Mouse (Mus musculus) heart, adult 2 months (tissue): Measurements from ENCODE around the gene Rsrc1. TPM values are rescaled to one million over a fixed set of nuclear protein-coding genes. Genes with fewer than 3 reads are reported as not detected.

Experiments used
- DNase-seq, 2 experiments: peaks; one replicate each; pipeline ENCODE4 v3.0.0; 2021
- H3K27ac ChIP-seq: fragments of 200-600 bp; 2 replicates; pipeline ENCODE4 v1.8.1; 2022
- H3K27me3 ChIP-seq: fragments of 200-500 bp; 2 replicates; pipeline ENCODE4 v1.6.1; 2012; ENCODE audit warnings: mild to moderate bottlenecking, low read length, inconsistent platforms, mixed read lengths; ENCODE audit not compliant: control insufficient read depth, insufficient read depth
- H3K36me3 ChIP-seq: fragments of 200-500 bp; 2 replicates; pipeline ENCODE4 v1.6.1; 2012; ENCODE audit warnings: low read length, inconsistent platforms; ENCODE audit not compliant: control insufficient read depth, insufficient read depth
- H3K4me1 ChIP-seq: fragments of 200-500 bp; 2 replicates; pipeline ENCODE4 v1.6.1; 2011; ENCODE audit warnings: low read length; ENCODE audit not compliant: control insufficient read depth, insufficient read depth
- H3K4me3 ChIP-seq: fragments of 200-600 bp; 2 replicates; pipeline ENCODE4 v1.8.1; 2022
- H3K79me2 ChIP-seq: fragments of 200-500 bp; replicated peaks from 2 replicates; pipeline ENCODE4 v1.6.1; 2012; ENCODE audit warnings: mild to moderate bottlenecking, inconsistent platforms, low read length, moderate library complexity, mixed read lengths; ENCODE audit not compliant: control insufficient read depth, insufficient read depth
- H3K9ac ChIP-seq: fragments of 200-500 bp; 2 replicates; pipeline ENCODE4 v1.6.1; 2012; ENCODE audit warnings: low read depth, mild to moderate bottlenecking, control low read depth, inconsistent platforms, low read length, mixed read lengths
- CTCF ChIP-seq: fragments of 200-600 bp; IDR thresholded peaks from 2 replicates; pipeline ENCODE4 v1.8.1; 2022; ENCODE audit warnings: antibody characterized with exemption, mild to moderate bottlenecking, moderate library complexity
- EP300 ChIP-seq: fragments of 200-500 bp; IDR thresholded peaks from 2 replicates; pipeline ENCODE4 v1.6.1; 2011; ENCODE audit warnings: low read depth, low read length, control low read depth; ENCODE audit not compliant: insufficient read depth
- POLR2A ChIP-seq: fragments of 200-500 bp; IDR thresholded peaks from 2 replicates; pipeline ENCODE4 v1.6.1; 2011; ENCODE audit warnings: mild to moderate bottlenecking, low read depth, low read length, control low read depth; ENCODE audit not compliant: insufficient read depth
- WGBS: fragments of 180-500 bp; shearing (Covaris S2); methylation state at CpG from one replicate; pipeline ENCODE4 v1.1.7; 2018; 5-methylcytosine and 5-hydroxymethylcytosine counted together
- intact Hi-C: fragments of 180-260 bp; cut with DNase I; formaldehyde crosslinking; loops from one replicate; pipeline ENCODE4 v1.15.1; 2025
- long read RNA-seq: library from polyadenylated mRNA; stranded (forward); transcript quantifications from one replicate; pipeline ENCODE4 v2.0.0, GENCODE M21; 2021
- polyA plus RNA-seq: library from polyadenylated mRNA; depleted of rRNA; stranded (reverse); fragments of >200 nt; gene quantifications from 2 replicates; pipeline ENCODE4 v1.2.3, GENCODE M21; 2012; rRNA removed
- total RNA-seq, 2 experiments: library from RNA; stranded (reverse); gene quantifications; 2 replicates each; pipeline ENCODE4 v1.2.3; 2021

The Rsrc1 gene
- 10 to 100 TPM; 10.6 to 11.0 TPM for total RNA-seq
- 2.4 and 4.0 TPM in 2 replicates for polyA plus RNA-seq
- long read RNA-seq, transcript Rsrc1-203 (10 exons, 3,224 nt), result major isoform, 10 of 19 reads
- long read RNA-seq, partial matches to known transcripts, result 1 of 19 reads
- long read RNA-seq, other reads (novel, unspliced or antisense), result 5 of 19 reads

DNA sequence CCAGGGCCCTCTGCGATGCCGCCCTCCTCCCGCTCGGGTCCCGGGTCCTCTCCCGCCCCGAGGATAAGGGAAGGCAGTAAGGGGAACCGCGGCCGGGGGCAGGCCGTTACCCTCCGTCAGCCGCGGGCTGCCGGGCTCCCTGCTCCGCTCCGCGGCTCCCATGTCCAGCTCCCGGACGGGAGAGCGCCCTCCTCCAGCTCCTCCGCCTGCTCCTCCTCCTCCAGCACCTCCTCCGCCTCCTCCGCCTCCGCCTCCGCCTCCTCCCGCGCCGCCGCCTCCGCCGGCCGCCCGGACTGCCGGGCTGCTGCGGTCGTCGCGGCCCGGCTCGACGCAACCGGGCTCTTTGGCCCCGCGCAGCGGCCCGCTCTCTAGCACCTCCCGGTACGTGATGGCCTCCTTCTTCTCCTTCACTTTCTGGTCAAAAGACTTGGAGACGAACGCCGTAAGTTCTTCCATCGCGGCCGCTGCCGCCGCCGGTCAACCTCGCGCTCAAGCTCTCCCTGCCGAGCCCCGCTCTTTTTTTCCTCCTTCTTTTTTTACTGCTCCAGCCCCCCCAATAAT is at the start of gene Rsrc1:
Gene Rsrc1, plus strand, starts transcription at position 290 of the 561 bp plus-strand sequence.
- Histone ChIP-seq H3K79me2 (no peaks in the 10 kb centered on the region), H3K9ac (peak within 1 kb of the TSS; percentile 47), H3K27ac (no peak within 1 kb of the TSS), H3K36me3 (no peaks in the 10 kb centered on the region), H3K27me3 (peaks cover 25% of the 10 kb centered on the region), H3K4me3 (peak within 1 kb of the TSS; percentile 29), H3K4me1 (peaks cover 2% of the 10 kb centered on the region)
- WGBS, result 1% methylated on average over 61 of the region's 62 CpGs
- intact Hi-C loops, result loop anchor here (10.0 kb wide), 2 partner anchors 454 to 1456 kb away; partner anchors contain the start of genes Gfm1 and Tiparp
- DNase-seq, result peak; percentile 79 to 81
- no peak for TF ChIP-seq EP300

DNA sequence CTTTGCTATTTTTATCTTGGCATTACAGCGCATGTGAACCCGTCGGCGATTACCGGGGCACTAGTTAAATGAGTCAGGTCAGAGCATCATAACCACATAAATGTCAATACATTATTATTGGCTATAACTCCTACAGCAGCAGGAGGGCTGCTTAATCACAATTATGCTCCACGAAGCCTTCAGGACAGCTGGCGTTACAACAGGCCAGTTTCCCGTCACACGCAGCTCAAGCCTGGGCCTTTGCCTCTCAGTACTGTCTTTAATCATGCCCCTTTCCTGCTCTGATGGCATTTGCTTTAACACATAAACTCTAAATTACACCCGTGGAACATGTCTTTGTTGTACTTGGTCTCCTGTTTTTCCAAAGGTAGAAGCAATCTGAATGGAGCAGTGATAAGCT is 41.5 kb upstream of the Rsrc1 start:
- Histone ChIP-seq H3K27me3 (no peaks in the 10 kb centered on the region), H3K4me1 (no peaks in the 10 kb centered on the region), H3K79me2 (no peaks in the 10 kb centered on the region), H3K9ac (no peak overlapping the region), H3K4me3 (no peak overlapping the region), H3K36me3 (no peaks in the 10 kb centered on the region), H3K27ac (no peak overlapping the region)
- 74% methylated on average over 10 of the region's 10 CpGs for WGBS
- TF ChIP-seq CTCF (no peak), EP300 (no peak), POLR2A (no peak)
- DNase-seq, result no peak
- intact Hi-C loops, result no loop called here

DNA sequence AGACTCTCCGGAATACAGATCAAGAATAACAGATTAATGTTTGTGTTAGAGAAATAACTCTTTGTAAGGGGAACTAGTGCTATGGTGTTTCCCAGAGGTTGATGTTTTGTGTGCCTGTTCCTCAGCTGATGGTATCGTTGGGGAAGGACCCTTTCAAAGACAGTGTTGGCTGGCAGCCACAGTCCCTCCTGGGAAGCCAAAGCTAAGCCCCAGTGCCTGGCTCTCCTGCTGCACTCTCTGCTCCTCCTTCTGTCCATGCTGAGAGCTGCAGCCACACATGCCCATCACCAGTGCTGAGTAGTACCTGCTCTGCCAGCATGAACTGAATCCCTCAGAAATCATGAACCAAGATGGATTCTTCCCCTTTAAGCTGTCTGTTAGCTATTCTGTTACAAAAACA is 26.1 kb upstream of the Rsrc1 start:
- H3K36me3 ChIP-seq, result no peaks in the 10 kb centered on the region
- no peak overlapping the region for H3K4me3 ChIP-seq
- intact Hi-C loops, result no loop called here
- H3K27me3 ChIP-seq, result no peaks in the 10 kb centered on the region; the same call in 1 of the 2 replicates
- H3K4me1 ChIP-seq, result no peaks in the 10 kb centered on the region
- DNase-seq, result no peak
- H3K79me2 ChIP-seq, result no peaks in the 10 kb centered on the region
- no peak overlapping the region for H3K27ac ChIP-seq
- no peak overlapping the region for H3K9ac ChIP-seq
- TF ChIP-seq POLR2A (no peak), CTCF (no peak), EP300 (no peak)
- WGBS, result 59% methylated on average over 2 of the region's 2 CpGs

DNA sequence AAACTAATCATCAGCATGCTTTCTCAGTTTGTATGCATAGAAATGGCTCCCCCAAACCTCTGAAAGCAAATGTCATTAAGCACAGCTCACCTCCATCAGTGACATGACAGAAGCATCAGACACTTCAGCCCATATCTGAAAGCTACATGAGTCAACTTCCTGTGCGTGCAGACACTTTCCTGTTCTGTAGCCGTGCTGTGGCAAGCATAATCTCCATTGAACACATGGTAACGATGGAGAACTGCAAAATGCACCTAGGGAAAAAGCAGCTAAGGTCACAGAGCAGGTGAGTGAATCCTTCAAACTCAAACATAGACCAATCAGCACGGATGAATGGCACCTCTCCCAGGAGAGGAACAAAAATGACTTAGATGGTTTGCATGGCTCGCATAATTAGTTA is 21.2 kb upstream of the Rsrc1 start:
- no peaks in the 10 kb centered on the region for H3K4me1 ChIP-seq
- no peak for TF ChIP-seq CTCF
- TF ChIP-seq POLR2A, result no peak
- no peak for TF ChIP-seq EP300
- WGBS, result 38% methylated on average over 5 of the region's 5 CpGs
- H3K27me3 ChIP-seq, result peaks cover 2% of the 10 kb centered on the region; the same call in 1 of the 2 replicates
- no peak overlapping the region for H3K9ac ChIP-seq
- intact Hi-C loops, result no loop called here
- no peaks in the 10 kb centered on the region for H3K79me2 ChIP-seq
- H3K4me3 ChIP-seq, result no peak overlapping the region
- H3K27ac ChIP-seq, result no peak overlapping the region
- H3K36me3 ChIP-seq, result no peaks in the 10 kb centered on the region
- DNase-seq, result no peak

DNA sequence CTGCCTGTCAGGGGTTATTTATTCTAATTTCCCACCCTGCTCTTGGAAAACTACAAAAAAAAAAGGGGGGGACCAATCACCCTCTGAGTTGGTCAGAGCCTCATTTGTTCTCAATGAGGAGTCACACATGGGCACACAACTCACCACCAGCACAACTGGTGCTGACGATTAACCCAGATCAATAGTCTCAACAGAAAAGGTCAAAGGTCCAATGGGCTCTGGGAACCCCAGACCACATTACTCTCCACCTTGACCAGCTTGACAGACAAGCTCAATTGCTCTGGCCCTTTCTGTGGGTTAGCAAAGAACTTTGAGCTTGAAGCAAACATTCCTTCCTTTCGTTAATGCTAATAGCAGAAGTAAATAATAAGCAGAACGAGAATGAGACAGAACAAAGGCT is 16.3 kb upstream of the Rsrc1 start:
- Histone ChIP-seq H3K27me3 (peaks cover 5% of the 10 kb centered on the region; the same call in 1 of the 2 replicates), H3K4me1 (no peaks in the 10 kb centered on the region), H3K9ac (no peak overlapping the region), H3K27ac (no peak overlapping the region), H3K79me2 (no peaks in the 10 kb centered on the region), H3K36me3 (no peaks in the 10 kb centered on the region), H3K4me3 (no peak overlapping the region)
- intact Hi-C loops, result no loop called here
- TF ChIP-seq CTCF (no peak), POLR2A (no peak), EP300 (no peak)
- 73% methylated on average over 3 of the region's 3 CpGs for WGBS
- no peak for DNase-seq

DNA sequence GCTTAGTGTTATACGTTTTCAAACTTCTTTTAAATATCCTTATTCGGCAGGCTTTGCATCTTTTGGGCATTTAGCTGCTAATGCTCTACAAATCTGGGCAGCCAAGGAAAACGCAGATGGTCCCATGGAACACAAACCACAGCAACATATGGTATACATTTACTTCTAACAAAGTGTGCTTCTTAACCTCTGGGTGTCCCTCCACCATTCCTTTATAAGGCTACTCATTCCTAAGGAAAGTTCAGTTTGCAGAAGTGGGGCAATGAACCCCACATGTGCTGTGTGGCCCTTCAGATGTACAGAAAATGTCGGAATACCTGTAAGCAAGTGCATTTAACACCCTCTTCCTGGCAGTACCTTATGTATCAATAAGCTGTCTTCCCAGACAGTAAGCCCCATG is 13.7 kb upstream of the Rsrc1 start:
- DNase-seq, result no peak
- H3K27me3 ChIP-seq, result peaks cover 16% of the 10 kb centered on the region
- TF ChIP-seq EP300, result no peak
- no peak for TF ChIP-seq CTCF
- TF ChIP-seq POLR2A, result no peak
- no peak overlapping the region for H3K9ac ChIP-seq
- no peak overlapping the region for H3K27ac ChIP-seq
- H3K36me3 ChIP-seq, result no peaks in the 10 kb centered on the region
- H3K4me3 ChIP-seq, result no peak overlapping the region
- no peaks in the 10 kb centered on the region for H3K4me1 ChIP-seq
- intact Hi-C loops, result no loop called here
- H3K79me2 ChIP-seq, result no peaks in the 10 kb centered on the region
- WGBS, result 71% methylated on average over 4 of the region's 4 CpGs
